Mouse (Mus musculus) gastrocnemius, postnatal 4 days (tissue): ENCODE measurements at regions not wholly inside any gene's neighbourhood (a gene's known extent, or its start where the extent isn't known, plus 50 kb on each side); places are given as distances from the start of the nearest gene placed in this dataset.

ENCODE experiments used
- DNase-seq, 2 experiments: peaks; one replicate each; pipeline ENCODE4 v3.0.0; 2021 to 2022; ENCODE audit warnings: low spot score in 2 of 2, mixed read lengths in 2 of 2

DNA sequence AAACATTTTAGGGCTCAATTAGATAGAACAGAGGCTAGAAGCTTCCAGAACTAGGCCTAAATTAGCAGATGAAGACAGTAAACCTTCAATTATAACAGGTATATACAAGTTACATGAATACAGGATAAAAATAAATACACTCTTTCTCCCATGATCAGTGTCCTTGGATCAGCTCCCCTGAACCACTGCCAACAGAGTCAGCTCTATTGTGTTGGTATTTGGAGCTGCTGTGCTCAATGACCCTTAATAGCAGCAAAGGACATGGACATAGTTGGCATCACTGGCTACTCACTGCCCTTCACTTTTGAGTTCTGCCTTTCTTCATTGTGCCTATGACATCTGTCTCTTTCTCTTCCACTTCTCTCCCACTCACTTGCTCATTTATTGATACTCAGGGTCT lies 639.1 kb upstream of the 4921530L21Rik start:
- no peak for DNase-seq

DNA sequence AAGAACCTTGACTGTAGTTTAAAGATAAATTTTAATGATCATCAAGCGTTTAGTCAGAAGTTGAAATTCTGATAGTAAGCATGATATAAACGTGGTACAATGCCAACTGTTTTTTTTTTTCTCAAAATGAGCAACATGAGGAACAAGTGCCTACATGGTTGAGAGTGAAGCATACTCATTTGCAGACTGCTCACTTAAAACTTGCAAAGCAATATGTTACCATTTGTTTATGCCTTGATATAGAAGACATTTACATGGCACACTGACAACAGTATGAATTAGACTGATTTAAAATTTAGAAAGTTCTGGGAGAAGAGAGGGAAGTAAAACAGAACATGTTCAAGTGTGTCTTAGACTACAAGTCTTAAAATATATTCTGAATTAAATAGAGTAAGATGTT lies 632.2 kb upstream of the 4921530L21Rik start:
- no peak for DNase-seq

DNA sequence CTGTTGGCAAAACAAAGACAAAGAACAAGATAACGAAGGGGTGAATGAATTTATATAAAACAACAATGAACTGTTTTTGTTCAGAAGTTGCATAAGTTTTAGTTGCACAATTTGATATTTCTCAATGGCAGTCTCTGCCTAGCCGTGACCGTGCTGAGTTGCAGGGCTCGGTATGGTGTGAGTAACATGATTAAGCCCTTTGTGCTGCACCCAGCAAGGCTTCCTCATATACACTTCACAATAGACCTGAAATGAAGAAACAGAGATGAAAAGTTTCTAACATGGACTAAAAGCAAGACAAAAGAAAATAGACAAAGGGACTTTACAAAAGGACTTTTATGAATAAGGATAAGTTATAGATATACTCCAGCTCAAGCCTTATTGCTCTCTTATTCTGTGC lies 624.9 kb upstream of the 4921530L21Rik start:
- no peak for DNase-seq

DNA sequence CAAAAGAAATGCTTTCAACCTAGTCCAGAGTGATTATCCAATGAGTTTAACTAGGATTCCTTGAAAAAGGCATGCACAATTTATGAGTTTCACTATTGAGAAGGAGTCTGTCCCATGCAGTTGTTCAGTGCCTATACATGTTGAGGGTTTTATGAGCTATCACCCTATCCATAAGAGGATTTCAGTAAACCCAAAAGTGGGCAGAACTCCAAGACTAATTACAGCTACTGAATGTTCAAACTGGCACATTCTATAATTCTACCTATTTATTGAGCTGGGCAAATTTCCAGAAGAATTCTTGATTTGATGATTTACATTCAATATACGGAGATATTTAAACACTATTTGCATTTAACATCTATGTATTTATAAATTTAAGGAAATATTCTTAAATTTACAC lies 599.6 kb upstream of the 4921530L21Rik start:
- no peak for DNase-seq

DNA sequence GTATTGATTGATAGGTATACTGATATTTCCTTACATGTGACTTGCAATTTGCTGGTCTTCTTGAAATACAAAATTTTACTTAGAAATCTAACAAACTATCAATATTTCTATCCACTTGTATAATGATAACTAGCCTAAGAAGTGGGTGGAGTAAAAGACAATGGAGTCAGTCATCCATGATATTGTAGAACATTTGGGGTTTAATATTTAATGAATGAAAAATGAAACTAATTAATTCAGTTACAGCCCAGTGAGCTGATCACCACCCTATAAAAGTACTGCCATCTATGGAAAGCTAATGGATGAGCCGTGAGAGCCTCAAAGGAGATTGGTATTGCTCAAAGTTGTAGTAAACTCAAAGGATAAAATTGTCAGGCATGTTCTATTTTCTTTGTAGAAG lies 599.0 kb upstream of the 4921530L21Rik start:
- DNase-seq: no peak

DNA sequence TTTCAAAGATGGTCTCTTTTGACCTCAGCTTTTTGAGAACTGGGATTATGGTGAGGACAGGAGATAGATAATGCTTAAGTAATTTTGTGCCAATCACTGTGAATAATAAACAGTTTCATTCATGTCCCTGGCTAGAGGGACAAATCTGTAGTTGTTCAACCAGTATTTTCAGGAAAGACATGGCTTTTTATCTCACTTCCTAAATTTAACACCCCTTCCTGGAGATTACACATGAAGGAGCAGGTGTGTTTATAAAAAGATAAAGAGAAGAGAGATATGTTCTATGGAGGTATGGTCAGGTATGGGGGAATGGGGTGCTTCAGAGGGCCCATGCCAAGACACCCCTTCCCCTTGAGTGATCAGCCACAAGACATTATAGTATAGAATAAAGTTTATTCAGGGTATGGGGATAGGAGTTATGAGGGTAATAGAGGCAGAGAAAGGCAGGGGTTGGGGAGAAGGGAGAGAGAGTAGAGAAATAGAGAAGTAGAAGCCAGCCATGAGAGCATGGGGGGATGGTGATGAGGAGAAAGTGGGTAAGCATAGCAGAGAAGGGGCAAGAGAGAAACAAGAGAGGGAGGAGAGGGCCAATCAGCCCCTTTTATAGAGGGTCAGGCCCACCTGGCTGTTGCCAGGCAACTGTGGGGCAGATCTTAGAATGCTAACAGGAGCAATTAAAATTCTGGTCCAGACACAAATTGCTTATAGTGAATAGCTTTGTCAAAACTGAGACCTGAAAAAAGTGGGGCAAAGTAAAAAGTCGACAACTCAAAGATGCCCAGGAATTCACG lies 566.7 kb upstream of the 4921530L21Rik start:
- no peak for DNase-seq

DNA sequence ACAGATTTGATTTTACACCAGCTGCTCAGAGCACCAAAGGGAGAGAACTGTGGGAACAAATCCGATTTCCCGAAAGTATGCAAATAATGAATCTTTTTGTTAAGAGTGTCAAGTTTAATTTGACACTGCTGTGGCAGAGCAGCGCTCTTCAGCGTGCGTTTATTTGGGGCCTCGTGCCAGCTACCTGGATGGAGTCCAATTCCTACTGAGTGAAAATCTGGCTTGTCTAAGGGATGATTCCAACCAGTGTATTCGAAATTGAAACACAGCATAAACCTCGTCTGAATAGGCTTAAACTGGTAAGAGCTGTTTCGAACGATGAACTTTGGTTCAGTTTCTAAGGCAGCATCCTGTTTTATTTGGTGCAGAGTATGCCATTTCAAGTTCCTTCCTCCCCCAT lies 524.1 kb upstream of the 4921530L21Rik start:
- DNase-seq: peak in 1 of 2 experiments; percentile 16
